Mouse (Mus musculus): ENCODE measurements around the gene Olfr434. TPM values are rescaled to one million over a fixed set of nuclear protein-coding genes. Genes with fewer than 3 reads are reported as not detected.

Olfr434 gene
- total and polyA plus RNA-seq, 3 experiments = not detected

DNA sequence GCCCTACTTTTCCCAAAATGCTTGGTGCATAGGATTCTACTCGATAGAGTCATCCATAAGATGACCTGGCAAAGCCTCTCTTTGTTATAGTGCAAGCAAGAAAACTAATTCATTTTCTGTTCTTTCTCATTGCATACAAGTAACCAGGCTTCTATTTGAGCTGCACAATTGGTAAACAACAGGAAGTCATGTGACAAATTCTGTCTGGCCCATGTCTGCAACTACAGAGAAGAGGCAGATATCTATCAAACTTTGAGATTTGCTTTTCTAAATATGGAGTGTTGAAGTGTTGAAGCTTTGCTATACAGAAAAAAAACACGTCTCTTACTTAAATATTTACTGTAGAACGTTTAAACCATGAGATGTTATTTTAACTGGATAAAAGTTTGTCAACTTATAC lies 14.7 kb upstream of the Olfr434 start:
- no peaks in the 10 kb centered on the region for H3K36me3 ChIP-seq (ENCODE audit: control insufficient read depth in 1 of 2, insufficient read depth in 2 of 2, low read length in 2 of 2)
- H3K9ac ChIP-seq (ENCODE audit: control insufficient read depth, low read depth, low read length, poor library complexity, severe bottlenecking) = no peak overlapping the region
- H3K9me3 ChIP-seq (replicated peaks; ENCODE audit: insufficient read depth, low read length) = no peaks in the 10 kb centered on the region
- DNase-seq (ENCODE audit: low read depth, low spot score) = no peak
- no peak overlapping the region for H3K27ac ChIP-seq (ENCODE audit: control insufficient read depth, low read depth, low read length)
- no peaks in the 10 kb centered on the region for H3K27me3 ChIP-seq (ENCODE audit: control insufficient read depth in 1 of 2, insufficient read depth in 2 of 2, low read length in 2 of 2)
- no peak overlapping the region for H3K4me3 ChIP-seq (ENCODE audit: control insufficient read depth in 1 of 2, insufficient read depth in 1 of 2, low read depth in 2 of 2, low read length in 2 of 2)
- H3K79me2 ChIP-seq (ENCODE audit: control insufficient read depth, insufficient read depth, low read length, poor library complexity) = no peaks in the 10 kb centered on the region
- TF ChIP-seq ZKSCAN1 (IDR thresholded peaks at IDR 0.05; ENCODE audit: low read depth, low read length) = no peak
- no peak for TF ChIP-seq CHD2 (IDR thresholded peaks at IDR 0.05; ENCODE audit: low read length)
- TF ChIP-seq POLR2AphosphoS5 (IDR thresholded peaks at IDR 0.05; ENCODE audit: borderline replicate concordance, low read depth, low read length) = no peak
- TF ChIP-seq GABPA (IDR thresholded peaks at IDR 0.05; ENCODE audit: low read depth, low read length) = no peak
- TF ChIP-seq ELF1 (IDR thresholded peaks at IDR 0.05; ENCODE audit: low read depth, low read length) = no peak
- TF ChIP-seq NELFE (IDR thresholded peaks at IDR 0.05; ENCODE audit: low read depth, low read length) = no peak
- TF ChIP-seq ZMIZ1 (IDR thresholded peaks at IDR 0.05; ENCODE audit: low read depth, low read length) = no peak
- TF ChIP-seq POLR2AphosphoS2 (IDR thresholded peaks at IDR 0.05; ENCODE audit: low read length) = no peak
- TF ChIP-seq RCOR1 (IDR thresholded peaks at IDR 0.05; ENCODE audit: low read depth, low read length) = no peak
- no peak for TF ChIP-seq MYC (IDR thresholded peaks at IDR 0.05; ENCODE audit: low read depth, low read length)
- no peaks in the 10 kb centered on the region for H3K4me1 ChIP-seq (ENCODE audit: control insufficient read depth in 1 of 2, insufficient read depth in 2 of 2, low read length in 2 of 2)

DNA sequence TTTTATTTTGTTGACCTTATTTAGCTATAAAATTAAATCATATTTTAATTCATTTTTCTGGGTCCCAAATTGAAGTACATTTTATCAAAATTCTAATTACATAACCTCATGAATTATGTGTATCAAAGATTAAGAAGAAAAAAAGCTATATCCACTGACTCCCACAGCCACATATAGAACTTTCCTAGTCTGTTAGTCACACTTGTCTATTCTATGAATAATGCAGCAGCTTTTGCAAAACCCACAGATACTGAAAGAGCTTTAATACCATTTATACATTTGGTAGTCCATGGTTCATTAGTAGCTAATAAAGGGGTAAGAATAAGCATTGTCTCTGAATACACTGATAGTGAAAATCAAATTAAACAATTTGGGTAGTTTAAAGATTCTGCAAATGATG lies 10.0 kb upstream of the Olfr434 start:
- H3K79me2 ChIP-seq (ENCODE audit: control insufficient read depth, insufficient read depth, low read length, poor library complexity) = no peaks in the 10 kb centered on the region
- DNase-seq (ENCODE audit: low read depth, low spot score) = no peak
- H3K27me3 ChIP-seq (ENCODE audit: control insufficient read depth in 1 of 2, insufficient read depth in 2 of 2, low read length in 2 of 2) = no peaks in the 10 kb centered on the region
- no peak overlapping the region for H3K4me3 ChIP-seq (ENCODE audit: control insufficient read depth in 1 of 2, insufficient read depth in 1 of 2, low read depth in 2 of 2, low read length in 2 of 2)
- TF ChIP-seq TAL1 (IDR thresholded peaks at IDR 0.05; ENCODE audit: low read length) (no peak), E2F4 (IDR thresholded peaks at IDR 0.05; ENCODE audit: borderline replicate concordance, low read depth, low read length) (no peak), BHLHE40 (IDR thresholded peaks at IDR 0.05; ENCODE audit: borderline replicate concordance, low read depth, low read length) (no peak), MXI1 (IDR thresholded peaks at IDR 0.05; ENCODE audit: low read depth, low read length) (no peak), CTCF (IDR thresholded peaks at IDR 0.05 in 2 of 3, conservative IDR thresholded peaks at IDR 0.05 in 1 of 3; ENCODE audit: control insufficient read depth in 1 of 3, insufficient read depth in 1 of 3, low read depth in 2 of 3, low read length in 3 of 3, poor library complexity in 1 of 3, severe bottlenecking in 1 of 3) (no peak), UBTF (IDR thresholded peaks at IDR 0.05; ENCODE audit: borderline replicate concordance, insufficient read depth, low read depth, low read length) (no peak), ETS1 (IDR thresholded peaks at IDR 0.05; ENCODE audit: low read depth, low read length) (no peak), CHD2 (IDR thresholded peaks at IDR 0.05; ENCODE audit: low read length) (no peak), SMC3 (IDR thresholded peaks at IDR 0.05; ENCODE audit: low read depth, low read length) (no peak)
- no peaks in the 10 kb centered on the region for H3K9me3 ChIP-seq (replicated peaks; ENCODE audit: insufficient read depth, low read length)
- H3K36me3 ChIP-seq (ENCODE audit: control insufficient read depth in 1 of 2, insufficient read depth in 2 of 2, low read length in 2 of 2) = no peaks in the 10 kb centered on the region
- no peaks in the 10 kb centered on the region for H3K4me1 ChIP-seq (ENCODE audit: control insufficient read depth in 1 of 2, insufficient read depth in 2 of 2, low read length in 2 of 2)
- H3K27ac ChIP-seq (ENCODE audit: control insufficient read depth, low read depth, low read length) = no peak overlapping the region
- no peak overlapping the region for H3K9ac ChIP-seq (ENCODE audit: control insufficient read depth, low read depth, low read length, poor library complexity, severe bottlenecking)

Data from MEL (cell line).